Mouse (Mus musculus) CD4-positive, CD25-positive, alpha-beta regulatory T cell, adult 2 months (primary cell): ENCODE data around the gene Serpinf1.

ENCODE experiments used
- DNase-seq: peaks from one replicate; pipeline ENCODE4 v3.0.0-alpha.2; 2012; ENCODE audit warnings: low read depth, low spot score

Serpinf1 gene

GRCm38 (mm10) chr11:75422013-75422792 is at the start of gene Serpinf1:
Serpinf1 (minus strand) TSS chr11:75422701.
- no peak for DNase-seq

- DNase-seq, result no peak
Observed at GRCm38 (mm10) chr11:75470675-75471074, 48.2 kb upstream of the Serpinf1 start.

GRCm38 (mm10) chr11:75469261-75469660 is 46.8 kb upstream of the Serpinf1 start:
- DNase-seq, result no peak

- no peak for DNase-seq
Observed at GRCm38 (mm10) chr11:75468410-75468809, 45.9 kb upstream of the Serpinf1 start.

GRCm38 (mm10) chr11:75467512-75468215 is 45.2 kb upstream of the Serpinf1 start:
- peak; percentile 45 for DNase-seq

GRCm38 (mm10) chr11:75466731-75467505 is 44.4 kb upstream of the Serpinf1 start:
- DNase-seq, result peak; percentile 44

GRCm38 (mm10) chr11:75465051-75465450 is 42.5 kb upstream of the Serpinf1 start:
- no peak for DNase-seq

- no peak for DNase-seq
Observed at GRCm38 (mm10) chr11:75464417-75464816, 41.9 kb upstream of the Serpinf1 start.

GRCm38 (mm10) chr11:75463624-75464023 is 41.1 kb upstream of the Serpinf1 start:
- no peak for DNase-seq

- peak; percentile 44 for DNase-seq
Observed at GRCm38 (mm10) chr11:75462865-75463336, 40.4 kb upstream of the Serpinf1 start.

GRCm38 (mm10) chr11:75462253-75462783 is 39.8 kb upstream of the Serpinf1 start:
- peak; percentile 61 for DNase-seq

- DNase-seq, result no peak
Observed at GRCm38 (mm10) chr11:75461743-75462252, 39.3 kb upstream of the Serpinf1 start.

GRCm38 (mm10) chr11:75460844-75461742 is 38.6 kb upstream of the Serpinf1 start, which contains the start of gene Tlcd2:
Tlcd2 (plus strand) TSS chr11:75461715.
- DNase-seq, result peak; percentile 100

GRCm38 (mm10) chr11:75460103-75460843 is 37.8 kb upstream of the Serpinf1 start:
- DNase-seq, result peak; percentile 89

- DNase-seq, result no peak
Observed at GRCm38 (mm10) chr11:75459751-75460102, 37.2 kb upstream of the Serpinf1 start.

- no peak for DNase-seq
Observed at GRCm38 (mm10) chr11:75459141-75459711, 36.7 kb upstream of the Serpinf1 start.

- DNase-seq, result no peak
Observed at GRCm38 (mm10) chr11:75458628-75459041, 36.1 kb upstream of the Serpinf1 start.

- DNase-seq, result peak; percentile 77
Observed at GRCm38 (mm10) chr11:75458169-75458568, 35.7 kb upstream of the Serpinf1 start.

GRCm38 (mm10) chr11:75456440-75456871 is 34.0 kb upstream of the Serpinf1 start:
- DNase-seq, result no peak
